Mouse (Mus musculus): ENCODE results near the gene Mctp1. TPM values are rescaled to one million over a fixed set of nuclear protein-coding genes. Genes with fewer than 3 reads are reported as not detected.

Mctp1 gene
- polyA plus RNA-seq, 1 experiment from 2014 or later, result 0.63 TPM

DNA sequence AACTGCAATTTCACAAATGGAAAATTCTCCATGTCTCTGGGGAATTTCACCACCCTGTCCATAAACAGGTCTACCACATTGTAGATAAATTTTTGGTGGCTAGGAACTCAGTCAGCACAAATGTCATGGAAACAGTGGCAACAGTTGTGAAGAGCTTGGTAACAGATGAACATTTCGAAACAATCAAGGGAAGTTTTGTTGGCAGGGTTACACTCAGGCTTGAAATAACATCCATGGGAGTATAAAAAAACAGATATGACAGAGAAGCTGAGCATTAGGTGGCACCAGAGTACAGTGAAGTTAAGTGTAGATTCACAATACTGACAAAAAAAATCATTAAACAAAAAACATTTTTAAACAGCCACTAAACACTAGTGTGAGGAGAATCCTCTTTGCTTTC lies 26.3 kb downstream of the Mctp1 start:
- Histone ChIP-seq H3K27ac (ENCODE audit: low read length) (no peak overlapping the region), H3K9me3 (ENCODE audit: control insufficient read depth, low read length) (no peaks in the 10 kb centered on the region), H3K4me3 (ENCODE audit: low read length) (no peak overlapping the region), H3K4me2 (ENCODE audit: low read depth, low read length) (no peak overlapping the region), H3K27me3 (ENCODE audit: control insufficient read depth, insufficient read depth, low read depth, low read length) (no peaks in the 10 kb centered on the region), H3K36me3 (ENCODE audit: control insufficient read depth, insufficient read depth, low read length) (no peaks in the 10 kb centered on the region), H3K4me1 (replicated peaks; ENCODE audit: control insufficient read depth, insufficient read depth, low read length) (no peaks in the 10 kb centered on the region), H3K9ac (ENCODE audit: low read length) (no peak overlapping the region)
- ATAC-seq (ENCODE audit: low read depth), result no peak
- WGBS, result 69% methylated on average over 1 of the region's 1 CpGs

DNA sequence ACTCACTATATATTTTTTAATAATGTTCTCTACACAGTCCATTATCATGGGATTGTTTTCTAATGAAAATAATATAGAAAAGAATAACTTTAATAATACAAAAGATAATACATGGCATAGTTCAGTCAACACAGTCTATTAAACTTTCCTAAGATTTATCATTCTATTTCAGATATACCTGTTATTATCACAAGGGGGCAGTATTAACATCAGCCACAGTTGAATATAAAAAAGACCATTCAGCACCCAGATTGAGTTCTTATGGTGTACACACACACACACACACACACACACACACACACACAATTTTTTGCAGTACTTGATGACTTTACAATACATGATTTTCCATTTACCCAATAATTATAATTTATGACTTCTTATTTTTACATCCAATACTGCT lies 31.0 kb downstream of the Mctp1 start:
- Histone ChIP-seq H3K36me3 (ENCODE audit: control insufficient read depth, insufficient read depth, low read length) (no peaks in the 10 kb centered on the region), H3K9ac (ENCODE audit: low read length) (no peak overlapping the region), H3K27ac (ENCODE audit: low read length) (no peak overlapping the region), H3K4me1 (replicated peaks; ENCODE audit: control insufficient read depth, insufficient read depth, low read length) (no peaks in the 10 kb centered on the region), H3K27me3 (ENCODE audit: control insufficient read depth, insufficient read depth, low read depth, low read length) (no peaks in the 10 kb centered on the region), H3K4me2 (ENCODE audit: low read depth, low read length) (no peak overlapping the region), H3K4me3 (ENCODE audit: low read length) (no peak overlapping the region), H3K9me3 (ENCODE audit: control insufficient read depth, low read length) (no peaks in the 10 kb centered on the region)
- ATAC-seq (ENCODE audit: low read depth), result no peak

DNA sequence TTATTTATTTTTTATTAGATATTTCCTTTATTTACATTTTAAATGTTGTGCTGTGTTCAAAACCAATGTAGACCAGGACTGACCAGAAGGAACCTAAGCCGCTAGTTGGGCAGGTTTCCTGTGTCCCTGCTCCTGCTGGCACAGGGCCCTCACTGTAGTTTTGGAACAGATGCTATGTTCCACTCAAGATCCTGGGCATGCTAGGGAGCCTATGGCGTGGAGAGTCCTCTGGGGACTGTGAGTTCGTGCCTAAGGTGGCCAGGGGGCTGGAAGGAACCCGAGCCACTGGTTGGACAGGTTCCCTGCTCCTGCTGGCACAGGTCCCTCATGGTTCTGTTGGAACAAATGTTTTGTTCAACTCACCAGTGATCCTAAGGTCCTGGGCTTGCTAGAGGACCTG lies 35.8 kb downstream of the Mctp1 start:
- no peak for ATAC-seq (ENCODE audit: low read depth)
- Histone ChIP-seq H3K27me3 (ENCODE audit: control insufficient read depth, insufficient read depth, low read depth, low read length) (no peaks in the 10 kb centered on the region), H3K4me3 (ENCODE audit: low read length) (no peak overlapping the region), H3K4me1 (replicated peaks; ENCODE audit: control insufficient read depth, insufficient read depth, low read length) (no peaks in the 10 kb centered on the region), H3K27ac (ENCODE audit: low read length) (no peak overlapping the region), H3K9me3 (ENCODE audit: control insufficient read depth, low read length) (no peaks in the 10 kb centered on the region), H3K36me3 (ENCODE audit: control insufficient read depth, insufficient read depth, low read length) (no peaks in the 10 kb centered on the region), H3K4me2 (ENCODE audit: low read depth, low read length) (no peak overlapping the region), H3K9ac (ENCODE audit: low read length) (no peak overlapping the region)
- WGBS, result 69% methylated on average over 4 of the region's 4 CpGs

DNA sequence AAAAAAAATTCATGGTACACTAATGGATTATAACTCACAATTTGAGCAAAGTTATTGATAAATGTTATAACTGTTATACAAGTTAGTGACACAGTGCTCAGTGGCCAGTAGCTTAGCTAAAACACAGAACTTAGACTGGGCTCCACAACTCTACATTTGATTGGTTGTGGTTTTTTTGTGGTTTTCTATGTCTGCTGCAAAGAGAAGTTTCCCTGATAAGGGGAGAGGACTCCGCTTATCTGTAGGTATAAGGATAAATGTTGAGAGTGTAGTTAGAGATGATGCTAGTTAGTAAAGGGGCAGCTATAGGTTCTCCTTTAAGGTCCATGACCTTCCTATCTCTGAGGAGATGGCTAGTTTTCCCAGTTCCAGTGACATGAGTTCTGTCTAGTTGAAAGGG lies 36.7 kb downstream of the Mctp1 start:
- H3K9me3 ChIP-seq (ENCODE audit: control insufficient read depth, low read length), result no peaks in the 10 kb centered on the region
- H3K4me2 ChIP-seq (ENCODE audit: low read depth, low read length), result no peak overlapping the region
- H3K36me3 ChIP-seq (ENCODE audit: control insufficient read depth, insufficient read depth, low read length), result no peaks in the 10 kb centered on the region
- H3K27ac ChIP-seq (ENCODE audit: low read length), result no peak overlapping the region
- no peak overlapping the region for H3K9ac ChIP-seq (ENCODE audit: low read length)
- H3K4me3 ChIP-seq (ENCODE audit: low read length), result no peak overlapping the region
- H3K27me3 ChIP-seq (ENCODE audit: control insufficient read depth, insufficient read depth, low read depth, low read length), result no peaks in the 10 kb centered on the region
- no peaks in the 10 kb centered on the region for H3K4me1 ChIP-seq (replicated peaks; ENCODE audit: control insufficient read depth, insufficient read depth, low read length)
- no peak for ATAC-seq (ENCODE audit: low read depth)
- 81% methylated on average over 1 of the region's 1 CpGs for WGBS

DNA sequence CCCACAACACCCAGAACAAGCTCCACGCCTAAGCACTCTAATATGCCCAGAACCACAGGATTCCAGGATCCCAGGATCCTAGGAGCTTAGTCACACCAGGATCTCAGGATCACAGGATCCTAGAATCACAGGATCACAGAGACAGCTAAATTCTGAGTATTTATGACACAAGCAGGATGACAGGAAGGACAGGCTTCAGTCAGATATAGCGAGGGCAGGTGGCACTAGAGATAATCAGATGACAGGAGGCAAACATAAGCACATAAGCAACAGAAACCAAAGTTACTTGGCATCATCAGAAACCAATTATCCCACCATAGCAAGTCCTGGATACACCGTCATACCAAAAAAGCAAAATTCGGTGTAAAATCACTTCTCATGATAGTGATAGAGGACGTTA lies 37.8 kb downstream of the Mctp1 start:
- ATAC-seq (ENCODE audit: low read depth), result no peak
- Histone ChIP-seq H3K36me3 (ENCODE audit: control insufficient read depth, insufficient read depth, low read length) (no peaks in the 10 kb centered on the region), H3K4me2 (ENCODE audit: low read depth, low read length) (no peak overlapping the region), H3K9me3 (ENCODE audit: control insufficient read depth, low read length) (no peaks in the 10 kb centered on the region), H3K27ac (ENCODE audit: low read length) (no peak overlapping the region), H3K4me3 (ENCODE audit: low read length) (no peak overlapping the region), H3K4me1 (replicated peaks; ENCODE audit: control insufficient read depth, insufficient read depth, low read length) (no peaks in the 10 kb centered on the region), H3K9ac (ENCODE audit: low read length) (no peak overlapping the region), H3K27me3 (ENCODE audit: control insufficient read depth, insufficient read depth, low read depth, low read length) (no peaks in the 10 kb centered on the region)
- 82% methylated on average over 5 of the region's 5 CpGs for WGBS

DNA sequence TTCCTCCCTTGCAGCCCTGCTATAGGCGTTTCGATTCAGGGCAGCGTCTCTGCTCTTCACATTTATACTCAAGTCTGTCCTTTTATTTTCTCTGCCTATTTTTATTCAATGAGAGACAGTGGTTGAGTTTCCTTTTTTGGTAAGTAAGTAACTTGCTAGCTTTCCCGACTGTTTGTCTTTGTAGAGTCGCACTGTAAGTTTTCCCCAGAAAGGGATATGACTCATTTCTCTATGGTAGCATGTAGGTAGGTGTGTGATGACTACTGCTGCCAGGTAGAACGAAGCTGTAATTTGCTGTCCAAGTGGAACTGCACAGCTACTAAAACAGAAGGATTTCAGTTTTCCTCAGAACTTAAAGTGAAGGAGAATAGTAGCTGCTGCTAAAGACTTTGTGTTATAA lies 45.1 kb downstream of the Mctp1 start:
- WGBS, result 72% methylated on average over 6 of the region's 6 CpGs

DNA sequence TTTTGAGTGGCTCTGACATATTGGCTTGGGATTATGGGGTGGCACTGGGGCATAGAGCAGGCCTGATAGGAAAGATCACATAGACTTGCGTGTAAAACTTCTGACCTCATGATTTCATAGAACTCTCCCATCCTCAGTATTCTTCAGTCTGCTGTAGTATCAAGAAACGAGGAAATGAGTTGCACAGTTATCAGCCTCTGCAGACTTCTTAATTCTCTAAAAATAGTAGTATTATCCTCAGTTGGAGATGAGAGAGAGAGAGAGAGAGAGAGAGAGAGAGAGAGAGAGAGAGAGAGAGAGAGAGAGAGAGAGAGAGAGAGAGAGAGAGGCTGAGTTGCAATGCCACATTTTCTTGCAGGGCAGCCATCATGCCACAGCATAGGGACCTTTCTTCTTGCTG lies 45.6 kb downstream of the Mctp1 start:
- Histone ChIP-seq H3K4me2 (ENCODE audit: low read depth, low read length) (no peak overlapping the region), H3K27ac (ENCODE audit: low read length) (no peak overlapping the region), H3K27me3 (ENCODE audit: control insufficient read depth, insufficient read depth, low read depth, low read length) (no peaks in the 10 kb centered on the region), H3K9ac (ENCODE audit: low read length) (no peak overlapping the region), H3K4me3 (ENCODE audit: low read length) (no peak overlapping the region), H3K9me3 (ENCODE audit: control insufficient read depth, low read length) (no peaks in the 10 kb centered on the region), H3K36me3 (ENCODE audit: control insufficient read depth, insufficient read depth, low read length) (no peaks in the 10 kb centered on the region), H3K4me1 (replicated peaks; ENCODE audit: control insufficient read depth, insufficient read depth, low read length) (no peaks in the 10 kb centered on the region)
- ATAC-seq (ENCODE audit: low read depth), result no peak
- WGBS, result 64% methylated on average over 2 of the region's 2 CpGs

More for the DNA sequence above, 45.1 kb downstream of the Mctp1 start:
- H3K4me3 ChIP-seq (ENCODE audit: low read length), result no peak overlapping the region
- H3K27ac ChIP-seq (ENCODE audit: low read length), result no peak overlapping the region
- no peaks in the 10 kb centered on the region for H3K9me3 ChIP-seq (ENCODE audit: control insufficient read depth, low read length)
- H3K4me1 ChIP-seq (replicated peaks; ENCODE audit: control insufficient read depth, insufficient read depth, low read length), result no peaks in the 10 kb centered on the region
- H3K4me2 ChIP-seq (ENCODE audit: low read depth, low read length), result no peak overlapping the region
- no peak for ATAC-seq (ENCODE audit: low read depth)
- H3K36me3 ChIP-seq (ENCODE audit: control insufficient read depth, insufficient read depth, low read length), result no peaks in the 10 kb centered on the region
- H3K9ac ChIP-seq (ENCODE audit: low read length), result no peak overlapping the region
- H3K27me3 ChIP-seq (ENCODE audit: control insufficient read depth, insufficient read depth, low read depth, low read length), result no peaks in the 10 kb centered on the region

DNA sequence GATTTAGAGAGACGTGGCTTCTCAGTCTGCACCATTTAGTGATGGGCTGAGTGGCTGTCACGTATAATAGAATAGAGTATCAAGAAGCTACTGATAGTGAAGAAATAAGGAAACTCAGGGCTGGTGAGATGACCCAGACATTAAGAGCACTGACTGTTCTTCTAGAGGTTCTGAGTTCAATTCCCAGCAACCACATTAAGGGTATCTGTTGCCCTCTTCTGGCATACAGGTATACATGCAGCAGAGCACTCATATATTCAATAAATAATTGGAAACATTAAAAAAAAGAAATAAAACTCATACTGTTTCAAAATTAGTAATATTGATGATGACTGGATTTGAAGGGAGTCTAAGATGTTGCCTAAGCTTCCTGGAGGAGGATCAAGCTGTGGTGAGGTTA lies 47.6 kb downstream of the Mctp1 start:
- no peak overlapping the region for H3K4me2 ChIP-seq (ENCODE audit: low read depth, low read length)
- no peaks in the 10 kb centered on the region for H3K36me3 ChIP-seq (ENCODE audit: control insufficient read depth, insufficient read depth, low read length)
- H3K9me3 ChIP-seq (ENCODE audit: control insufficient read depth, low read length), result no peaks in the 10 kb centered on the region
- H3K9ac ChIP-seq (ENCODE audit: low read length), result no peak overlapping the region
- no peak for ATAC-seq (ENCODE audit: low read depth)
- WGBS, result 78% methylated on average over 2 of the region's 2 CpGs
- H3K27me3 ChIP-seq (ENCODE audit: control insufficient read depth, insufficient read depth, low read depth, low read length), result no peaks in the 10 kb centered on the region
- no peaks in the 10 kb centered on the region for H3K4me1 ChIP-seq (replicated peaks; ENCODE audit: control insufficient read depth, insufficient read depth, low read length)
- no peak overlapping the region for H3K4me3 ChIP-seq (ENCODE audit: low read length)
- H3K27ac ChIP-seq (ENCODE audit: low read length), result no peak overlapping the region

DNA sequence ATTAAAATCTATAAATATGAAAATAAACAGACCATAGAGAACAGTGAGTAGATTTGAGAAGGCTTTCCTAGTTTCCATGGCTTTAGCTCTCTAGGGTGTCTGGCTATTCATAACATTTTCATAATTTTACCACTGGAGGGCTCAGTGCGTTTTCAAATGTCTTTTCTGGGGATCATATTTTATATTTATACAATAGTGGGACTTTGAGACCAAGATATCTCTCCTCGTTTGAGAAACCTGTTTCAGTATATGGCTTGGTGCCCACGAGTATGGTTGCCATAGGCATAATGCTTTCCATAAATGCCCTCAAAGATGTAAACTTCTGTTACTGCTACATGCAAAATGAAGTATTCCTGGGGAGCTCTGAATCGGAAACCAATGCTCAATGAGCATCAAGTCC lies 49.1 kb downstream of the Mctp1 start:
- Histone ChIP-seq H3K4me2 (ENCODE audit: low read depth, low read length) (no peak overlapping the region), H3K9me3 (ENCODE audit: control insufficient read depth, low read length) (no peaks in the 10 kb centered on the region), H3K4me1 (replicated peaks; ENCODE audit: control insufficient read depth, insufficient read depth, low read length) (no peaks in the 10 kb centered on the region), H3K27me3 (ENCODE audit: control insufficient read depth, insufficient read depth, low read depth, low read length) (no peaks in the 10 kb centered on the region), H3K27ac (ENCODE audit: low read length) (no peak overlapping the region), H3K36me3 (ENCODE audit: control insufficient read depth, insufficient read depth, low read length) (no peaks in the 10 kb centered on the region), H3K4me3 (ENCODE audit: low read length) (no peak overlapping the region), H3K9ac (ENCODE audit: low read length) (no peak overlapping the region)
- no peak for ATAC-seq (ENCODE audit: low read depth)
- WGBS, result 65% methylated on average over 4 of the region's 4 CpGs

DNA sequence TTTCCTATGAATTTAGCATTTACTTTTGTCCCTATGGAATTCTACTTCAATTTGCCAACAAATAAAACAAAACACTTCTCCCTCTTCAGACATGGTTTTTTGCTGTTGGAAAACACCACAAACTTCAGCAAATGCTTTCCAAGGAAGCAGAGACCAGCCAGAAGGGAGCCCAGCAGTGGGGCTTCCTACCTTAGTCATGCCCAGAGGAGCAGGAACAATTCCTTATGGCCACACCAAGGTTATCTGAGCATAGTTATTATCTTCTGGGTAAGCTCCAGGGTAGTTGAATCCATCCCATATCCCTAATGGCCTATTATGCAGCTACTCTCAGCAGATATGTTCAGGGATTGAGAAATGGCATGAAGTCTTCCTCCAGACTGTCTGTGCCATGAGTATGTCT lies 52.1 kb downstream of the Mctp1 start:
- H3K4me1 ChIP-seq (replicated peaks; ENCODE audit: control insufficient read depth, insufficient read depth, low read length), result no peaks in the 10 kb centered on the region
- no peaks in the 10 kb centered on the region for H3K9me3 ChIP-seq (ENCODE audit: control insufficient read depth, low read length)
- H3K27ac ChIP-seq (ENCODE audit: low read length), result no peak overlapping the region
- ATAC-seq (ENCODE audit: low read depth), result no peak
- no peak overlapping the region for H3K4me2 ChIP-seq (ENCODE audit: low read depth, low read length)
- H3K27me3 ChIP-seq (ENCODE audit: control insufficient read depth, insufficient read depth, low read depth, low read length), result no peaks in the 10 kb centered on the region
- no peak overlapping the region for H3K9ac ChIP-seq (ENCODE audit: low read length)
- H3K4me3 ChIP-seq (ENCODE audit: low read length), result no peak overlapping the region
- H3K36me3 ChIP-seq (ENCODE audit: control insufficient read depth, insufficient read depth, low read length), result no peaks in the 10 kb centered on the region
